Mouse (Mus musculus): Measurements from ENCODE around the gene Exoc7.
"Not testable (repeated sequence)": the region's sequence is repeated elsewhere in the genome, so short reads cannot be mapped to it uniquely, and the experiment has no call there.

The Exoc7 gene

DNA sequence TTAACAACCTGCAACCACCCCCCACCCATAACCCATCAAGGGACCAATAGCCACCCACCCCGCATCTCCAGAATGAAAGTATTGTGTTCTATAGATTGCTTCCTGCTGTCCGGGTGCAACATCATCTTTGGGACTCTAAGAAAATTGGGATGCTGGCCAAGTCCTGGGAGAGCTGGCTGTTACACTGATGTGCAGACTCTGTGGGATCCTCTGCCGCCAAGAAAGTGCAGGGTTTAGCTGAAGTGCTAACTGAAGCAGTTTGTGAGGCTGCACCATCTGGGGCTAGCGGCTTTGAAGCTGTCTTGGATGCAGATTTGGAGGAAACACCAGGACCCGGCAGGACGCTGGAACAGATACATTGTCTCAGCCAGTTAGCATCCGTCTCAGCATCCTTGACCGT is 4.1 kb upstream of the Exoc7 start:
- DNase-seq = peak; percentile 43

DNA sequence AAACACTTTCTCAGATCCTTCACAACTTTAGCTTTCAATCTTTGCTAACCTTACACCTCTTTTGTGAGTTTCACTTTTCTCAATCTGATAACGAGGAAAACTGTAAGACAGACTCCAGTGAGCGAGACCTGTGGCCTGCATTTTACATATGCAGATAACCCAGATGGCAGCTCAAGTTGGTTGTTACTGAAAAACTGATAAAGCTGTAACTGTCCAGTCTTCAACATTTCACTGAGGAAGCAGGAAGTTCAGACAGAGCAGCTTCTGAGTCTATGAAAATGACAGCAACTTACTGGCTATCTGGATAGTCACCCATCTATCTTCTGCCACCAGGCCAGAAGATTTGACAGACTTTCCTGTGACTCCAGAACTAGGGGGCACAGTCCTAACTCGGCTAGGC is 2.6 kb upstream of the Exoc7 start:
- DNase-seq = no peak

DNA sequence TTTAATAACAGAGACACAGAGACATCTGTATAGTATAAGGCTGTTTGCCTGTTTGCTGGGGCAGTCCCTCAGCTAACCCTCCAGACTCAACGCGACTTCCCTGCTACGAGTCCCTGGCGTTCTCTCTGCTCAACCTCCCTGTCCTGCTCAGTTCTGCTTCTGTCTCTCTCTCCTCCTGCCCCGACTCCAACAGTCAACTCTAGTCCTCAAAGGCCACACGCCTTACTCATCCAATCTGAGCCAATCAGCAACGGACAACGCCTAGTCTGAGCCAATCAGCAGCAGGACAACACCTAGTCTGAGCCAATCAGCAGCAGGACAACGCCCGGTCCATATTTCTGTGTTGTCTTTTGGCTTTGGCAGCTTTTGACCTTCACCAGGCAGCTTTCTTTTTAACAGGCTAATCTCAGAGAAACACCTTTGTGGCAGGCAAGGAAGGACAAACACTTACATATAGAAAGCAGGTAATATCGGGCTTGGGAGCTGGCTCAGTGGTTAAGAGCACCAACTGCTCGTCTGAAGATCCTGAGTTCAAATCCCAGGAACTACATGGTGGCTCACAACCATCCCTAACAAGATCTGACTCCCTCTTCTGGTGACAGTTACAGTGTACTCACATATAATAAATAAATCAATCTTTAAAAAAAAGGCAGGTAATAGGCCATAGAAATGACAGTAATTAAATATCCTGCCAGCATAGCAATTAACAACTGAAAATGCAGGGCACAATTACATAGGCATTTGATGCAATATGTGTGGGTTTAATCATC is 914 bp upstream of the Exoc7 start:
- DNase-seq = no peak

DNA sequence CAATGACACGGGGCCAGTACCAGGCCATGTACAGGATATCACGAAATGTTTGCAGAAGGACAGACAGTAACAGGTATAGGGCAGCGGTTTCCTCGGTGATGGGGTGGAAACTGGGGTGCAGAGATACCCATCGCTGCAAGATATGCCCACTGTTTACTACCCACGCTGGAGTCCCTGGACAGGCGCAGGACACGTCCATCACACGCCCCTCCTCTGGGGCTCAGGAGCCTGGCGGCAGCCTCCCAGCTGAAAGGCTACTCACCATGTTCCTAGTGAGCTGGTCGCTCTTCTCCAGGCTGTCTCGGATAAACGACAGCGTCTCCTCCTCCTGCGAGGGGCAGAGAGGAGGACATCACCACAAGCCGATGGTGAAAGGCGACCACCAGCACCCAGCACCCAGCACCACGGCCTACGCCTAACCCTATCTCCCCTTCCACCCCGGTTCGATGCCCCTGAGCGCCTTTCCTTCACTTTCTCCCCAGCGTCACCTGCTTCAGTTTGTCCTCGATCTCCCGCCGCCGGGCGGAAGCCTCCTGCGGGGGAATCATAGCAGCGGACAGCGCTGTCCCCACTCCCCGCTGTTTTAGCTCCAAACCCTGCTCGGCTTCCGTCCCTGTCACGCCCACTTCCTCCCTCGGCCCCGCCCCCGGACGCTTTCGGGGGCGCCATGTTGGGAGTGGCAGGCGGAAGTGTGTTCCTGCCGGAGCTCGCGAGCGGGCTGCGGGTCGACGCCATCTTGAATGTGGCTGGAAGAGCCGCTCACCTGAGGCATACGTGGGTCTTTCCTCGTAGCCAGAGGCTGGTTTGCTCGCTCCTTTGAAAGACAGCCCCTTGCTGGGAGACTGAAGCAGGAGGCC is 679 bp downstream of the Exoc7 start:
- DNase-seq = peak; percentile 93

DNA sequence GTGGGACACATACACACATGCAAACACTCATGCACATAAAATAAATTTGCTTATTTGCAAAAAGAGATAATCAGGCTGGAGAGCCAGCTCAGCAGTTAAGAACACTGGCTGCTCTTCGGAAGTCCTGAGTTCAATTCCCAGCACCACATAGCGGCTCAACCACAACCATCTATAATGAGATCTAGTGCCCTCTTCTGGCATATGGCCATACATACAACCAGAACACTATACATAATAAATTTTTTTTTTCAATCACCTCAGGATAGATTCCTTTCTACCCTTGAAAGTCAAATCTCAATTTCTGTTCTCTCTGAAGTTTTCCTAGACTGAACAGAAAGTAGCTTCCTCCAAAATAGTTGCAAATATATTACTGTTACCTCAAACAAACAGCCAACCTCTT is 1.6 kb downstream of the Exoc7 start:
- no peak for DNase-seq

DNA sequence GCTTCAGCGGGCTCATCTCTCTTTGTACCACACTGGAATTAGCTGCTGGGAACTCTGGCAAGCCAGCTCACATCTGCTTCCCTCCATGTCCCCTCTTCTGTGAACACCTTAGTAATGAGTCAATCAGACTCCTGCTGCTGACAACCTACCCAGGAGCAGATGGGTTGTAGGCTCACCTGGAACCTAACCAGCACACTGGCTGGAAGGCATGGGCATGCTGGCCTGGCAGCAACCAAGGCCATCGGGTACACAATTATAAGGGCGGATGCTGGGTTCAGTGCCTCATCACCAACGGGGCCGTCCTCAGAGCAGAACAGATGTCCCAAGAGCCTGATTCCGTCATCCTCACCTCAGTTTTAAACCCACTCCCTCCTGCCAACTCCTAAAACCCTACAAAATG is 8.4 kb downstream of the Exoc7 start:
- DNase-seq = no peak

DNA sequence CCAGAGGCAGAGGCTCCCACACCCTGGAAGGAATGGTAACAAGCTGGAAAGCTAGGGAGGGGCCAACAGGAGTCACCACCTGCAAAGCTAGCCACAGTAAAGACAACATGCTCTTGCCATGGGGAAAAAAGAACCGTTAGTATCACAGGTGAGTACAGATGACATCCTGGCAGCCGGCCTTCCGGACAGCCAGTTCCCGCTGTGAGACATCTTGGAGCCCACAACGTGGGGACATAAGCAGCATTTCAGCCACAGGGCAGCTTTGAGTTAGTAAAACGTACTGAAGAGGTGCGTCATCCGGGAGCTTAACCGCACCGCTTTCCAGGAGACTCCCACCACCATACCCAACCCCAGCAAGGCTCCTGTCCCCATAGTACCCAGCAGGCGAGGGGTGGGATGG is 8.8 kb downstream of the Exoc7 start:
- DNase-seq = no peak

DNA sequence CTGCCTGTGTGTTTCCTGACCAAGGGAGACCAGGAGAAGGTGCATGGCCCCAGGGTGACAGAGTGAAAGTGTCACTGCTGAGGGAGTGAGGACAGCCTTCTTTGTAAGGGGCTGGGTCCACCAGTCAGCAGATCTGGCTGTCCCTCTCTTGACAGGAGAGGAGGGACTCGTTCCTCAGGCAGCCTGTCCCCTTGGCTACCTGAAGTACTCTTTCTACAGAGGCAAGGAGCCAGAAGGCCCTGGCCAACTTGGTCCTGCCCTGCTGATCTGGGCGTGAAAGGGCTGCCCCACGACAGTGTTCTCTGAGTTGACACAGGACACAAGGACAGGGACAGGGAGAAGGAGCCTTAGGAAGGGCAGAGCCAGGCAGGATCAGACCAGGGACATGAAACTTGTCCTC is 10.0 kb downstream of the Exoc7 start:
- DNase-seq = no peak

DNA sequence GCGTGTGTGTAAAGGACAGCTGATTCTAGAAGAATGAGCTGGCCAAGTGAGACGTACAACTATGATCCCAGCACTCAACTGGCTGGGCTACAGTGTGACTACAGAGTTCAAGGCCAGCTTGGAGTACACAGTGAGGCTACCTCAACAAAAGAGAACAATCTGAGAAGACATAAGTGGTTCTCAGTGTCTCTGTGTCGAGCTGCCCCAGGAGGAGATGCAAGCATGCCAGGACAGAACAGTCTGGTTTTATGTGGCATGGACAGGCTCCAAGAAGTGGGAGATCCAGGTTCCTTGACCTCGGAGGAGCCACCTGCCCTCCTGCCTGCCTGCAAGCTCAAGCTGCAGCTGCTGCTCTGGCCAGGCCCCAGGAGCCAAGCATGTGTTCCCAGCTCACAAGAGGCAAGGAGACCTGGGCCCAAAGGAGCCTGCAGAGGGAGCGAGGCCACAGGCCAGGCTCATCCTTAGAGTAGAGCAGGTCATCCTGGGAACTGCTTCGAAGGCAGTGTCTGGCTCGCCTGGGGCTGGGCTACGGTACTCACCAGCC is 10.8 kb downstream of the Exoc7 start:
- DNase-seq = no peak

DNA sequence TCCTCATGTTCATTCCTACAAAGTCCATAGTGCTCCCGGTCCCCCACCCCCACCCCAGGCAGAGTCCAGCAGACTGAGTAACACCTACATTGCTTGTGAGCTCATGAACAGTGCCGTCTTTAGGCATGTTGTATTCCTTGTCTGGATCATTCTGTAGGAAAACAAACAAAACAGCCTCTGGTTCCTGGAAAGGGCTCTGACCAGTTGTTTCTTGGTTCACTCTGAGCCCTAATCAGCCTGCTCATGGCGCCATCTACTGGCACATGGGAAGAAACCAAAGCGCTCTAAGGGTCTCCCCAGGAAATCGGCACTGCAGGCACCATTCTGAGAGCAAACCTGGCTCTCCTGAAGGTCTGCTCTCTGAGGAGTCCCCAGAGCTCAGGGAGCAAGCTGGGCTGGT is 12.7 kb downstream of the Exoc7 start:
- peak; percentile 47 for DNase-seq

DNA sequence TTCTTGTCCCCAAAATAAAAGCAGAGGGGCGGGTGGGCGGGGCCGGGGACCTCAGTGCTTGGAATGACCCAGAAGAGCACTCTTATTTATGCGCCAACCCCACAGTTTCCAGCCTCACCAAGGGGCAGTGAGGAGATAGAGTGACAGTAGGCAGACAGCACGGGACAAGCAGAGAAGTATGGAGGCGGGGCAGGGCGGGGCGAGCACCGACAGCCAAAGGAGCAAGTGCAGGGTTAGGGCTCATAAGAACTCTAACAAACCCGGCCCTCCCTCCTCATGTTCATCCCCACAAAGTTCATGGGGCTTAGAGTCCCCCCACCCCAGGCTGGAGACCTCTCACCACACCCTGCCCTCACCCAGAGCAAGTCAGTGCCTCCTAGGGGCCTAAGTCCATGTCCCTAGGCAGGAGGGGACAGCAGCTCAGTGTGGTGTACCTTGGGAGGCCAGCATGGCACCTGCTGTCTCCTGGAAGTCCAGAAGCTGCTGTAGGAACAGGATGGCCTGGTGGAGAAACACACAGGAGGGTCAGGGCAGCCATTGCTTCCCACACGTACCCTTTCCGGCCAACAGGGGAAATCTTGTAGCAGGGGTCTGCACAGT is 13.4 kb downstream of the Exoc7 start:
- DNase-seq = no peak

DNA sequence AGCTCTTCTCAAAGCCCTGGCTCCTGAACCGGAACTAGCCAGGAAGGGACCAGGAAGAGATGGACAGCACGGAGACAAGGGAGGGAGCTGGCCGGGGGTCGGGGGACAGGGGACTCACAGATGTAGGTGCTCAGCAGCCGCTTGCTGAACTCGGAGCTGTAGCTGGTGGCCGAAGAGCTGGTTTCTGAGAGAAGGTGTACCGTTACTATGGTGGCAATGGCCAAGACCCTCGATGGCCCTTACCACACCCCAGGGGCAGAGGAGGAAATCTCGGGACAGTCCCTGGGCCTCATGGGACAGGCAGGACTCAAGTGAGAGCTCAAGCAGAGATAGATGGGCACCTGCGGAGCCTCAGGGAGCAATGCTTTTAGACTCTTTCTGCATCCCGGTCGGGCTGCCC is 14.6 kb downstream of the Exoc7 start:
- DNase-seq = no peak

DNA sequence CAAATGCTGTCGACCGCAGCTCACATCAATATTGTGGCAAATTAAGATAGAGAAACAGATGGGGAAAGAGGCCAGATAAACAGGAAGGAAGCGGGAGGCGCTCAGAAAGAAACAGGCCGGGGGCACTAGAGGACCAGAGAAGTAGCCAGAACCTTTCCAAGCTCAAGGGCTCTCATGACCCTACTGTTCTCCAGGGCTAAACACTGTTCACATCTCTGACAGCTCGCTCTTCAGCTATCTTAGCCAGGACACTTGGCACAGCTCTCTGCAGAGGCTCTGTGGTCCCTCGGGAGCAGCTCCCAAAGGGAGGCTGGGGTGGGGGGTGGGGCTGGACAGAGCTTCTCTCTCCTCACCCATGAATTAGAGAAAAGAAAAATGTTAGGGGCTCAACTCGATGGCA is 16.5 kb downstream of the Exoc7 start:
- DNase-seq = no peak

DNA sequence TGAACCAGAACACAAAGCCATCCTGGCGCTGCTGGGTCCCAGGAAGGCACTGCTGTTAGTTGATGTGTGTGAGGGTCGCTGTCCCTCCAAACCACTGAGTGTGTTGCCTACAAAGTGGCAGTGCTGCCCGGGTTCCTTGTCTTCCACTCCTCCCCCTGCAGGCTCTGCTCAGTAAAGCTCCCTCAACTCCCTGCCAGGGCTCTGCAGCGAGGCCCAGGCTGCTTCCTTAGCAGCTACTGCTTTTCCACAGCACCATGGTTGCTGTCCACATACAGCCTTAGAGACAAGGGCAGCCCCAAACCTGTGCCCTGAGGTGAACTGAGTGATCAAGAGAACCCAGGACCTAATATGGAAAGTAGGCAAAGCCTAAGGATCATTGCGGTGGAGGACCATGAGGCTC is 19.7 kb downstream of the Exoc7 start:
- no peak for DNase-seq

DNA sequence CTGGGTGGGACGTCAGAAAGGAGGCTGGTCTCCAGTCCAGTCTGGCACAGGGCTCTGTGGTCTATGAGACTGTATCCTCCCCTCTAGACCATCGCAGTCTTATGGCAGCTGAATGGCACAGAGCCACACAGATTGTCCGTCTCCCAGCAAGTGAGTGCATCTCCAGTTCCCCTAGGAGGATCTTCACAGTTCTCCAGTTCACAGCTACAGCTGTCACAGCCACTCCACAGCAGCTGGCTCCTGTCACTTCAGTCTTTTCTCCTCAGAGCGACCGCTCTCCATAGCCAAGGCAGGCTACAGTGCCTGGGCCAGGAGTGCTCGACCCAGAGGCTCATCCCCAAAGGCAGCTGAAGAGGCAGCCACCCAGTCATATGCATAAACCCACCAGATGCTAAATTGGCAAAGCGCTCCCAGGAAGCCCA is 21.3 kb downstream of the Exoc7 start:
- no peak for DNase-seq

DNA sequence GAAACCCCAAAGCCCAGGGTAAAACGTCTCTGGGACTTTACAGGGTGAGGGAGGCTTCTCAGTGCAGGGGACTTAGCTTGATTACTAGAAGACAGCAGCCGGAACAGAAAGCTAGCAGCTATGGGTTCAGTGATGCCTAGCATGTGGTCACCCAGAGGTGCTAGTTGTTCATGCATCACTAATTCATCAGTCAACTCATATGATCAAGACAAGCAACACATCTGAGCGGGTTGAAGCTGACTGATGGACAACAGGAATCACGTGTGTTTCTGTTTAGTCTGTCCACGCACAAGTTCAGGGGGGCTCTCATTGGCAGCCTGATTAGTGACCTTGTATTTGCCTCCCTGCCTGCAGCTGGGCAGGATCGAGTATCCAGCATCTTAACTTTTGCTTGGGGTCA is 23.1 kb downstream of the Exoc7 start:
- no peak for DNase-seq

DNA sequence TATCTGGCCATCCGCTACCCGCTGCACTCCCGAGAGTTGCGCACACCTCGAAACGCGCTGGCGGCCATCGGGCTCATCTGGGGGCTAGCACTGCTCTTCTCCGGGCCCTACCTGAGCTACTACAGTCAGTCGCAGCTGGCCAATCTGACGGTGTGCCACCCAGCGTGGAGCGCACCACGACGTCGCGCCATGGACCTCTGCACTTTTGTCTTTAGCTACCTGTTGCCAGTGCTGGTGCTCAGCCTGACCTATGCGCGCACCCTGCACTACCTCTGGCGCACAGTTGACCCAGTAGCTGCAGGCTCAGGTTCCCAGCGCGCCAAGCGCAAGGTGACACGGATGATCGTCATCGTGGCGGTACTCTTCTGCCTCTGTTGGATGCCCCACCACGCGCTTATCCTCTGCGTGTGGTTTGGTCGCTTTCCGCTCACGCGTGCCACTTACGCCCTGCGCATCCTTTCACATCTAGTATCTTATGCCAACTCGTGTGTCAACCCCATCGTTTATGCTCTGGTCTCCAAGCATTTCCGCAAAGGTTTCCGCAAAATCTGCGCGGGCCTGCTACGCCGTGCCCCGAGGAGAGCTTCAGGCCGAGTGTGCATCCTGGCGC is 24.0 kb downstream of the Exoc7 start:
- no peak for DNase-seq

DNA sequence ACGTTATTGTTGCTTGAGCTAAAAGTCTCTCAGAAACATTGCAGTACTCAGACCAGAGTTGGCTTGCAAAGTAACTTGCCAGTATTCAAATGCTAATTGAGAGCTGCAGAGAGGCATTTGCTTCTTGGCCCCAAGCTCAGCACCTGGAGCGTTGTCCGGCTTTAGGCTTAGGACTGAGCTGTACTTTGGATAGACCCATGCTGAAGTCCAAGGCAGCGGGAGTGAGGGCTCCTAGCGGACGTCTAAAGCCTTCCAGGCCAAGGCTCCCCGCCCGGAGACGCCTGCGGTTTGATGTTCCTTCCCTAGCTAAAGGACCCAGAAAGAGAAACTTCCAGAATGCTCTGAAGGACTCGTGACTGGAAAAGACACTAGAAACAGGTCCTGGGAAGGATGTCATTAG is 24.9 kb downstream of the Exoc7 start:
- no peak for DNase-seq

DNA sequence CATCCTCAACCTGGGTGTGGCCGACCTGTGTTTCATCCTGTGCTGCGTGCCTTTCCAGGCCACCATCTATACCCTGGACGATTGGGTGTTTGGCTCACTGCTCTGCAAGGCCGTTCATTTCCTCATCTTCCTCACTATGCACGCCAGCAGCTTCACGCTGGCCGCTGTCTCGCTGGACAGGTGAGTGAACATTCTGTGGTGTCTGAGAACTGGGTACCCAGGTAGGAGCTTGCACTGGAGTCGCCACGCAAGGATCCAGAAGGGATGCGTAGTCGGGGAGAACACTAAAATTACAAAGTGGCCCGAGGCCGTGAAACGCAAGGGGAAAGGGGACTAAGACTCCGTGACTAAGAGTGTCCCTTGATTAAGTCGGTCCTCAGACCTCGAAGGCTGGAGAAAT is 25.4 kb downstream of the Exoc7 start:
- no peak for DNase-seq

DNA sequence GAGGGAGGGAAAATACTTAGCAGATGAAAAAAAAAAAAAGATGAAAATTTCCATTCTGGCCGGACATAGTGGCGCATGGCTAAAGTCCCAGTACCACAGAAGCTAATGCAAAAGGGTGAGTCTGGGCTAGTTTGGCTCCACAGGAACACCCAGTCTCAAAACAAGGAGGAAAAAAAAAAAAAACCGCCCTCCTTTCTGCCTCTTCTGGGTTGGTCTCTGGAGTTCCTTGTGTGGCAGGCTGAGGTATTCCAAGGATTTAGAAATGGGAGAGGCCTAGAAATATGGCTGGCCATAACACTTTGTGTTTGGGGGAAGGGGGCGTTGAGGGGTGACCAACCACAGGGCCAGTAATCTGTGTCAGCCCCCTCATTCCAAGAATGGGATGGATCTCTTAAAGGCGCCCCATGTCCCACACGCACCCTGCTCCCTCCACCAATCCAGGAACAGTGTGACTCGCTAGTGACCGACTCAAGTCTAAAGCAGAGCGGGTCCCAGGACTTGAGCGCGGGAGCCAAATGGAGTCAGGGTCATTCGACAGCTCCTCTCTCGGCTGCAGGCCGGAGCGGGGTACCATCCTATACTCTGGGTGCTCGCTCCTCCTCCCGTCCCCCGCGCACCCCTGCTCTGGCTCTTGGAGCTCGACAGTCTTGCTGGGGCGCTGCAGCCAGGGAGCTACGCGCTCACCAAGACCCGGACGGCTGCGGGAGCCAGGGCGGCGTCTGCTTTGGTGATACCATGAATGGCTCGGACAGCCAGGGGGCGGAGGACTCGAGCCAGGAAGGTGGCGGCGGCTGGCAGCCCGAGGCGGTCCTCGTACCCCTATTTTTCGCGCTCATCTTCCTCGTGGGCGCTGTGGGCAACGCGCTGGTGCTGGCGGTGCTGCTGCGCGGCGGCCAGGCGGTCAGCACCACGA is 26.0 kb downstream of the Exoc7 start, which contains the start of gene Galr2:
Gene Galr2, plus strand, starts transcription at position 189 of the 913 bp plus-strand sequence.
- DNase-seq = peak; percentile 33

DNA sequence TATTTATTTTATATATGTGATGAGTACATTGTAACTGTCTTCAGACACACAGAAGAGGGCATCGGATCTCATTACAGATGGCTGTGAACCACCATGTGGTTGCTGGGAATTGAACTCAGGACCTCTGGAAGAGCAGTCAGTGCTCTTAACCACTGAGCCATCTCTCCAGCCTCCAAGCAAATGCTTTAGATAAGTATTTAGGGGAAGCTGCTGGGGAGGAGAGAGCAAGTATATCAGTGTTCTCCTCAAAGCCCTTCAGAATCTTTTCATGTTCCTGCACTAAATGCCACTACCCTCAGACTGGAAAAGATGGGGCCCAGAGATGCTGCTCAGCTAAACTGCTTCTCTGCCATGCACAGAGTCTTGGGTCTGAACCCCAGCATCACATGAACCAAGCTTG is 29.8 kb downstream of the Exoc7 start:
- DNase-seq = not testable (repeated sequence)

All from right cerebral cortex, postnatal 4 days (tissue).